Mouse (Mus musculus): ENCODE data around the gene Gm10053.

Gene Gm10053

GRCm38 (mm10) chr19:24899578-24900544, 24.4 kb downstream of the Gm10053 start:
- DNase-seq (ENCODE audit: low spot score): no peak

DNA sequence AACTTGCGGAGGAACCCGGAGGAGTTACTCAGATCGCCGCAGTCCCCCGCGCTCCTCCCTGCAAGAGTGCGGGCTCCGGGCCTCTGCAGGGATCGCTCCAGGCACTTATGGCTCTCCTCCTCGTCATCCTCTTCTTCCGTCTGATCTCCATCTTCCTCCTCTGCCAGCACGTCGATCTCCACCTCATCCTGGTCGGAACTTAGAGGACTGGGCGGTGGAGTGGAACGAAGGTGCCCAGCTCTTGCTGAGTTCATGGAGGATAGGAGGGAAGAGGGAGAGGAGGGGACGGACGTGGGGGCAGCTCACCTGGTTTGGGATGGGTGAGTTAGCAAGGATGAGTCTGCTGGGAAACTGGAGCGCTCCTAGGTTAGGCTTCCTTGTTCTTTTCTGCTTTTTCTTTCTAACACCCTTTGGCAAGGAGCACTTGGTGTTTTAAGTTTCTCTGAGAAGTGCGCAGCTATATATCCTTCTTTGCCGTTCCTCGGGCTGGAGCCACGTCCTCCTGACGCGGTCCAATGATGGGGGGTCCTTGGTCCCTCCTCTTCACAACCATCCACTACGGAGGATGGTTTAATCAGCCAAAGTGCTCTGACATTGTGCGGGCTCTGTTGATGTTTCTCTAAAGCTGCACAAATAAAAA, 25.2 kb downstream of the Gm10053 start, which contains the start of gene Foxd4:
Foxd4 (minus strand) TSS at position 617 of the 640 bp plus-strand sequence.
- DNase-seq (ENCODE audit: low spot score): no peak

DNA sequence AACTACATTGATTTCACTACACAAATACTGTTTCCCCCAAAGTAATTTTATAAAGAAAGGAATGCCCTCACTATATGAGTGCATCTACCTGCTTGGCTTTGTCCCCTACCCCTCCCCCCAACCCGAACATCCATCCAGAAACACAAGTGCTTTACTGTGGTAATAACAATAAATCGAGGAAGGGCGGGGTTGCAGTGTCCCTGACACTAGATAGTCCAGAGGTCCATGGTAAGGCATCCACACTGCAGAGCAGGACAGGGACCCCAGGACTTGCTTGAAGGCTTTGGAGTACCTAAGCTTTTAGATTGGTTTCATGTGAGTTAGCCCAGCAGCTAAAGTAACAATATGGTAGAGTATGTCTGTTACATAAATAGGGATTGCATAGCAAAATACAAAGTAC, 26.2 kb downstream of the Gm10053 start:
- DNase-seq (ENCODE audit: low spot score): no peak

GRCm38 (mm10) chr19:24902256-24902655, 26.8 kb downstream of the Gm10053 start:
- DNase-seq (ENCODE audit: low spot score): no peak

DNA sequence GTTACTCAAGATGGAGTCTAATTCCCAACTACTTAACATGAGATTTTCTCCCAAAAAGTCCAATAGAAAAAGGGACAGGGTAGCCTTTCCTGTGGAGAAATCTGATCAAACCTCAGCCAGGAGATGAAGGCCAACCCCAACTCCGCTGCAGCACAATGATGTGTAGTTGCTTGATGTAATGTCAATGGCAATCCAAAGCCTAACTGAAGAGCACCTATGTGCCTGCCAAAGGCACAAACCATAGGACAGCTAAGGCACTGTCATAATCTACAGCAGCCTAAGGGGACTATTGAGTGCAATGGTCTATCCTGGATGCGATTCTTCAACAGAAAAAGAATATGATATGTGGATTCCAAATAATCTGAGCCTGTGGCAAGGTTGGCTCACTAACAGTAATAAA, 27.3 kb downstream of the Gm10053 start:
- DNase-seq (ENCODE audit: low spot score): no peak

- no peak for DNase-seq (ENCODE audit: low spot score)
These were observed 32.2 kb downstream of the Gm10053 start for GRCm38 (mm10) chr19:24907655-24908054.

DNA sequence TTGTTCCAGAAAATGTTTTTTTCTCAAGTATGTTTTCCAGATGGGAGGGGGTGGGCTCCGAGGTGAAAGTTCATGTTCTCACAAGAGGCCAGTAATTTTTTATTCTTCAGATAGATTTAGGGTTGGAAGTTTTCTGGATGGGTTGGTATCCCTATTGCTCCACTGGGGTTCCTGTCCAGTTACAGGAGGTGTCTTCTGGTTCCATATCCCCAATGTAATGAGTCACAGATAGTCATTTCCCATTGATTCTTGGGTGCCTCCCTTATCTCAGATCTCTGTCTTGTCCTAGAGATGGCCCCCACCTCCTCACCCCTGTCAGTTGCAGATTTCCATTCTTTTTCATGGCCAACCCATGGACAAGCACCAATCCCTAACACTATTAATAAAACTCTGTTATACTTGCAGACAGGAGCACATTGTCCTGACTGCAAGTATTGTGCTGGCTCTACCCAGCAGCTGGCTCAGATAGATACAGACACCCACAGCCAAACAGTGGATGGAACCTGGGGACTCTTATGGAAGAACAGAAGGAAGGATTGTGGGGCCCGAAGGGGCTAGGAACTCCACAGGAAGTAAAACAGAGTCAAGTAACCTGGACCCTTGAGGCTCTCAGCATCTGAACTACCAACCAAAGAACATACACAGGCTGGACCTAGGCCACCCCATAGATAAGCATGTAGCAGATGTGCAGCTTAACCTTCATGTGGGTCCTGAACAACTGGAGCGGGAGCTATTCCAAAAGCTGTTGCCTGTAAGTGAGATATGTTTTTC, 33.1 kb downstream of the Gm10053 start:
- DNase-seq (ENCODE audit: low spot score): no peak

- DNase-seq (ENCODE audit: low spot score): no peak
These were observed 45.4 kb downstream of the Gm10053 start for GRCm38 (mm10) chr19:24920866-24921265.

Measured in ovary, adult 18-20 months (tissue).